Mouse (Mus musculus): ENCODE data around the gene Tulp3. TPM values are rescaled to one million over a fixed set of nuclear protein-coding genes. Genes with fewer than 3 reads are reported as not detected.

Gene Tulp3
- polyA plus RNA-seq, 1 experiment from 2014 or later = 10.6 TPM

GRCm38 (mm10) chr6:128295876-128296749 lies 59.5 kb downstream of the Tulp3 start:
- no peak overlapping the region for H3K4me3 ChIP-seq
- H3K36me3 ChIP-seq = no peaks in the 10 kb centered on the region
- H3K27ac ChIP-seq (ENCODE audit: poor library complexity, severe bottlenecking) = no peak overlapping the region
- peaks cover 33% of the 10 kb centered on the region for H3K4me1 ChIP-seq (replicated peaks)
- 34% methylated on average over 6 of the region's 6 CpGs for WGBS
- peak; percentile 66 for ATAC-seq (ENCODE audit: insufficient number of reproducible peaks, low FRiP score)
- H3K27me3 ChIP-seq (replicated peaks) = 0 out of 2 replicates have a peak, but pooled peaks cover 22% of the 10 kb centered on the region
- H3K4me2 ChIP-seq = no peak overlapping the region
- no peak overlapping the region for H3K9ac ChIP-seq
- no peaks in the 10 kb centered on the region for H3K9me3 ChIP-seq (replicated peaks)

- peaks cover 12% of the 10 kb centered on the region for H3K4me1 ChIP-seq (replicated peaks)
- 73% methylated on average over 5 of the region's 5 CpGs for WGBS
- no peak overlapping the region for H3K9ac ChIP-seq
- H3K4me2 ChIP-seq = no peak overlapping the region
- H3K9me3 ChIP-seq (replicated peaks) = no peaks in the 10 kb centered on the region
- H3K4me3 ChIP-seq = no peak overlapping the region
- no peak for ATAC-seq (ENCODE audit: insufficient number of reproducible peaks, low FRiP score)
- H3K27ac ChIP-seq (ENCODE audit: poor library complexity, severe bottlenecking) = no peak overlapping the region
- no peaks in the 10 kb centered on the region for H3K27me3 ChIP-seq (replicated peaks)
- no peaks in the 10 kb centered on the region for H3K36me3 ChIP-seq
Measured at GRCm38 (mm10) chr6:128291284-128291683, 64.4 kb downstream of the Tulp3 start.

GRCm38 (mm10) chr6:128288681-128289080 lies 67.0 kb downstream of the Tulp3 start:
- no peaks in the 10 kb centered on the region for H3K9me3 ChIP-seq (replicated peaks)
- no peak overlapping the region for H3K9ac ChIP-seq
- no peaks in the 10 kb centered on the region for H3K27me3 ChIP-seq (replicated peaks)
- no peak for ATAC-seq (ENCODE audit: insufficient number of reproducible peaks, low FRiP score)
- H3K4me2 ChIP-seq = no peak overlapping the region
- peaks cover 22% of the 10 kb centered on the region for H3K4me1 ChIP-seq (replicated peaks)
- WGBS = 81% methylated on average over 6 of the region's 6 CpGs
- no peak overlapping the region for H3K27ac ChIP-seq (ENCODE audit: poor library complexity, severe bottlenecking)
- H3K4me3 ChIP-seq = no peak overlapping the region
- H3K36me3 ChIP-seq = no peaks in the 10 kb centered on the region

GRCm38 (mm10) chr6:128285792-128286430 lies 69.7 kb downstream of the Tulp3 start:
- Histone ChIP-seq H3K27ac (ENCODE audit: poor library complexity, severe bottlenecking) (peak overlapping the region; percentile 53), H3K27me3 (replicated peaks) (no peaks in the 10 kb centered on the region), H3K36me3 (no peaks in the 10 kb centered on the region), H3K9ac (peak overlapping the region; percentile 58), H3K4me1 (replicated peaks) (peaks cover 22% of the 10 kb centered on the region), H3K4me2 (peak overlapping the region; percentile 74), H3K4me3 (peak overlapping the region; percentile 43), H3K9me3 (replicated peaks) (no peaks in the 10 kb centered on the region)
- peak; percentile 83 for ATAC-seq (ENCODE audit: insufficient number of reproducible peaks, low FRiP score)
- WGBS = 2% methylated on average over 16 of the region's 16 CpGs

- ATAC-seq (ENCODE audit: insufficient number of reproducible peaks, low FRiP score) = no peak
- H3K27ac ChIP-seq (ENCODE audit: poor library complexity, severe bottlenecking) = no peak overlapping the region
- 49% methylated on average over 3 of the region's 3 CpGs for WGBS
Measured at GRCm38 (mm10) chr6:128282126-128282525, 73.5 kb downstream of the Tulp3 start.

GRCm38 (mm10) chr6:128280472-128281145 lies 75.0 kb downstream of the Tulp3 start:
- ATAC-seq (ENCODE audit: insufficient number of reproducible peaks, low FRiP score) = no peak
- 49% methylated on average over 14 of the region's 14 CpGs for WGBS
- no peak overlapping the region for H3K4me3 ChIP-seq

More at GRCm38 (mm10) chr6:128282126-128282525, 73.5 kb downstream of the Tulp3 start:
- Histone ChIP-seq H3K9me3 (replicated peaks) (no peaks in the 10 kb centered on the region), H3K9ac (no peak overlapping the region), H3K4me2 (no peak overlapping the region), H3K27me3 (replicated peaks) (no peaks in the 10 kb centered on the region), H3K36me3 (no peaks in the 10 kb centered on the region), H3K4me1 (replicated peaks) (peaks cover 27% of the 10 kb centered on the region), H3K4me3 (no peak overlapping the region)

GRCm38 (mm10) chr6:128279608-128280007 lies 76.0 kb downstream of the Tulp3 start:
- H3K4me1 ChIP-seq (replicated peaks) = peaks cover 5% of the 10 kb centered on the region
- no peaks in the 10 kb centered on the region for H3K27me3 ChIP-seq (replicated peaks)
- H3K4me2 ChIP-seq = no peak overlapping the region
- H3K4me3 ChIP-seq = no peak overlapping the region
- no peak for ATAC-seq (ENCODE audit: insufficient number of reproducible peaks, low FRiP score)
- H3K9me3 ChIP-seq (replicated peaks) = no peaks in the 10 kb centered on the region
- no peak overlapping the region for H3K27ac ChIP-seq (ENCODE audit: poor library complexity, severe bottlenecking)
- no peaks in the 10 kb centered on the region for H3K36me3 ChIP-seq
- WGBS = 46% methylated on average over 5 of the region's 5 CpGs
- H3K9ac ChIP-seq = no peak overlapping the region

More at GRCm38 (mm10) chr6:128280472-128281145, 75.0 kb downstream of the Tulp3 start:
- Histone ChIP-seq H3K36me3 (no peaks in the 10 kb centered on the region), H3K4me2 (no peak overlapping the region), H3K27me3 (replicated peaks) (no peaks in the 10 kb centered on the region), H3K4me1 (replicated peaks) (peaks cover 15% of the 10 kb centered on the region), H3K9ac (no peak overlapping the region), H3K27ac (ENCODE audit: poor library complexity, severe bottlenecking) (no peak overlapping the region), H3K9me3 (replicated peaks) (no peaks in the 10 kb centered on the region)

- 60% methylated on average over 4 of the region's 4 CpGs for WGBS
- H3K9ac ChIP-seq = no peak overlapping the region
- no peak overlapping the region for H3K4me3 ChIP-seq
- no peaks in the 10 kb centered on the region for H3K36me3 ChIP-seq
- no peak overlapping the region for H3K27ac ChIP-seq (ENCODE audit: poor library complexity, severe bottlenecking)
- no peak for ATAC-seq (ENCODE audit: insufficient number of reproducible peaks, low FRiP score)
- H3K9me3 ChIP-seq (replicated peaks) = no peaks in the 10 kb centered on the region
- peaks cover 5% of the 10 kb centered on the region for H3K4me1 ChIP-seq (replicated peaks)
- H3K4me2 ChIP-seq = no peak overlapping the region
- no peaks in the 10 kb centered on the region for H3K27me3 ChIP-seq (replicated peaks)
Measured at GRCm38 (mm10) chr6:128279099-128279498, 76.6 kb downstream of the Tulp3 start.

GRCm38 (mm10) chr6:128277132-128278085 lies 78.2 kb downstream of the Tulp3 start:
- ATAC-seq (ENCODE audit: insufficient number of reproducible peaks, low FRiP score) = no peak
- Histone ChIP-seq H3K4me2 (no peak overlapping the region), H3K4me1 (replicated peaks) (peaks cover 5% of the 10 kb centered on the region), H3K27ac (ENCODE audit: poor library complexity, severe bottlenecking) (no peak overlapping the region), H3K9ac (no peak overlapping the region), H3K9me3 (replicated peaks) (no peaks in the 10 kb centered on the region), H3K4me3 (no peak overlapping the region), H3K36me3 (no peaks in the 10 kb centered on the region), H3K27me3 (replicated peaks) (no peaks in the 10 kb centered on the region)
- 80% methylated on average over 11 of the region's 11 CpGs for WGBS

- H3K4me1 ChIP-seq (replicated peaks) = peaks cover 5% of the 10 kb centered on the region
- no peak overlapping the region for H3K4me2 ChIP-seq
- no peaks in the 10 kb centered on the region for H3K27me3 ChIP-seq (replicated peaks)
- no peaks in the 10 kb centered on the region for H3K9me3 ChIP-seq (replicated peaks)
- WGBS = 80% methylated on average over 6 of the region's 6 CpGs
- no peak for ATAC-seq (ENCODE audit: insufficient number of reproducible peaks, low FRiP score)
- no peaks in the 10 kb centered on the region for H3K36me3 ChIP-seq
- no peak overlapping the region for H3K9ac ChIP-seq
- H3K4me3 ChIP-seq = no peak overlapping the region
- H3K27ac ChIP-seq (ENCODE audit: poor library complexity, severe bottlenecking) = no peak overlapping the region
Measured at GRCm38 (mm10) chr6:128276349-128276748, 79.3 kb downstream of the Tulp3 start.

Measured in heart, embryonic 12.5 days (tissue).